Mouse (Mus musculus) megakaryocyte, embryonic 14.5 days (primary cell): ENCODE measurements around the gene Erich3.

Experiments used
- FLI1 ChIP-seq: IDR thresholded peaks from 2 replicates; pipeline ENCODE4 v1.6.1; 2012; ENCODE audit warnings: low read length, inconsistent platforms, mixed read lengths
- GATA1 ChIP-seq: IDR thresholded peaks from 3 replicates; pipeline ENCODE4 v1.6.1; 2012; ENCODE audit warnings: mixed read lengths, low read length, inconsistent platforms, borderline replicate concordance

DNA sequence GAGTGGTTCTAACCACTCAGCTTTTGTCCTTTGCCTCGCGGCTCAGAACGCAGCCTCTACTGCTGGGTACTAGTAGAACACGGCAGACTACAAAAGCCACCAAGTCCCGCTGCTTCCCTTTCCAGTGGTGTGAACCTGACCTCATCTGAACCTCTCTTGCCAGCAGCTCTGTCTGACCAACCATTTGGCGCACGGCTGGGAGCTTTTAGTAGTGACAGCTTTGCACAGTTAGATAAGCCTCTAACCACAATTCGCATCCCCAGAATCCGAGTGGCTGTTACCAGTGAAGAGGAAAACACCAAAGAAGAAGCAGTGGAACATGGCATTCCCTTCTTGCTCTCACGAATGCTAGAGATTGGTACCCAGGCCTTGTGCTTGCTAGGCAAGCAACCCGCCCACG is 8.8 kb upstream of the Erich3 start:
- TF ChIP-seq GATA1: no peak
- TF ChIP-seq FLI1: no peak
